Mouse (Mus musculus): Measurements from ENCODE around the gene Tmem235. TPM values are rescaled to one million over a fixed set of nuclear protein-coding genes. Genes with fewer than 3 reads are reported as not detected.
A peak's percentile ranks its signal among the peaks of the same experiment; 100 is the strongest.
"Not testable (repeated sequence)": the region's sequence is repeated elsewhere in the genome, so short reads cannot be mapped to it uniquely, and the experiment has no call there.

Gene Tmem235
- total RNA-seq, 4 experiments from 2014 or later: 0.21 to 0.37 TPM; not detected in 2

DNA sequence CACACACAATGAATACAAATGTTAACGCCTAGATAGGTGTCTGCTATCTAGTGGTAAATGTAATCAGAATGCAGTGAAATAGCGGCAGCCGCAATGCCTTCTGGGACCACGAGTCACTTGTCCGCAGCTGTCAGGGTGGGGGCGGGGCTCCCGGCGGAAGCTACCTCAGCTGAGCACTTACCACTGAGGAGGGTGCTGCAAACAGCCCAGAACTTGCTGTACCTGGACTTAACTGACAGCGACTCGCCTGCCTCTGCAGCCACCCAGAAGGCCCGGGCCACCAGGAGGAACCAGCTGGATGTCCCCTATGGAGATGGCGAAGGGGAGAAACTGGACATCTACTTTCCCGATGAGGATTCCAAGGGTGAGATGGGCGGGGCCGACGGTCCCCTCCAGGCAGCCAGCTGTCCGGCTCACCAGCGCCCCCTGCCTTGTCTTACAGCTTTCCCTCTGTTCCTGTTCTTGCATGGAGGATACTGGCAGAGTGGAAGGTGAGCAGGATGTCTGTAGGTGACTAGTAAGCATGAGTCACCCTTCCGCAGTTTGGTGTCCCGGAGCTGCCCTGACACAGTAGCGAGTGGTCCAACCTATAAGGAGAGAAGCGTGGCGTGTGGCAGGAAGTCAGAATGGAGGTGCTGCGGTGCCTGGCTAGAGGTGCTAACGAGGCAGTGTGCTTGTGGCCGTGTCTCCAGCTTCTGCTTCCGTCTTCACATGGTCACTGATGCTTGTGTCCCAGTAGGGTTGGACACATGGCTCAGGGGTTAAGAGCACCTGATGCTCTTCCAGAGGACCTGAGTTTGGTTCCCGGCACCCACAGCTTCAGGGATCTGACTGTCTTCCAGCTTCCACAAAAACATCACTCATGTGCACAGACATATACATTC is 28.2 kb upstream of the Tmem235 start:
- DNase-seq (ENCODE audit: low spot score in 2 of 2): peak; percentile 52 to 54

DNA sequence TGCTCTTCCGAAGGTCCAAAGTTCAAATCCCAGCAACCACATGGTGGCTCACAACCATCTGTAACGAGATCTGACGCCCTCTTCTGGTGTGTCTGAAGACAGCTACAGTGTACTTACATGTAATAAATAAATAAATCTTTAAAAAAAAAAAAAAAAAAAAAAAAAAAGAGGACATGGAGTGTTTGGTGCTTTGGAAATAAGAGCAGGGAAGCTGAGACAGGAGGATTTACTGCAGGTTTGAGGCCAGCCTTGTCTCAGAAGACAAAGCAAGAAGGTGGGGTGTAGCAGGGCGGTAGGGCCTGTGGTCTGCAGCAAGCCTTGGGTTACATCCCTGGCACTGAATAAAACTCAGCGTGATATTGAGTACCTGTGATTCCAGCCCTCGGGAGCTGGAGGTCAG is 27.0 kb upstream of the Tmem235 start:
- DNase-seq (ENCODE audit: low spot score in 2 of 2): not testable (repeated sequence)

DNA sequence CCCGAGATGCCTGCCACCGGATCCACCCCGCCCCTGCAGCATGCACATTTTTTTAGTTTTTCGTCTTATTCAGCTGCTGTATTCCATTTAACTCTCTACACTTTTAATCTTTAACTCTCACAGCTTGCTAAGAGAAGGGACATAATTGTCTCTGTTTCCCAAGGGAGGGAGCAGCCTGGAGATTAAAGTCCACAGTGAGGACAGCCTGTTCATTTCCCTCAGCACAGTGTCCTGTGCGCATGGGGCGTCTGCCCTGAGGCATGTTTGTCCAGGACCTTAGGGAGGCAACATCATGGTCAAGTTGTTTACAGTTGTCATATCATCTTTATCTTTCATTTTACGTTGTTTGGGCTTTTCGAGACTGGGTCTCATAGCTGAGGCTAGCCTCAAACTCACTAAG is 26.5 kb upstream of the Tmem235 start:
- DNase-seq (ENCODE audit: low spot score in 2 of 2): no peak

DNA sequence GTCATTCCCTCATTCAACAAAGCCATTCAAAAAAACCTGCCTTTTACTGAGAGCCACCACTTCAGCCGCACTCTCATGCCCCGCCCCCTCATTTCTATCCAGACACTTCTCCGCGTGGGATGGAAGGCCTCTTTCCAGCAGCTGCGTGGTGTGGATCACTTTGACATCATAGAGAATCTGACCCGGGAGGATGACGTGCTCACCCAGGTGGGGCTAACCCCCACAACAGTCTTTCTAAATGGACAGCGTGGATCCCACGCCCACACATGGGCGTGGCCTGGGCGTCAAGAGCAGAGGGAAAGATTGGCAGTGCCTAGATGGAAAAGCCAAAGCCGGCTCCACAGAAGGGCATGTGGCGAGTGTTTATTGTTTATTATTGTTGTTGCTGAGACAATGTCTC is 24.2 kb upstream of the Tmem235 start:
- peak in 1 of 2 experiments; percentile 72 for DNase-seq (ENCODE audit: low spot score in 2 of 2)

DNA sequence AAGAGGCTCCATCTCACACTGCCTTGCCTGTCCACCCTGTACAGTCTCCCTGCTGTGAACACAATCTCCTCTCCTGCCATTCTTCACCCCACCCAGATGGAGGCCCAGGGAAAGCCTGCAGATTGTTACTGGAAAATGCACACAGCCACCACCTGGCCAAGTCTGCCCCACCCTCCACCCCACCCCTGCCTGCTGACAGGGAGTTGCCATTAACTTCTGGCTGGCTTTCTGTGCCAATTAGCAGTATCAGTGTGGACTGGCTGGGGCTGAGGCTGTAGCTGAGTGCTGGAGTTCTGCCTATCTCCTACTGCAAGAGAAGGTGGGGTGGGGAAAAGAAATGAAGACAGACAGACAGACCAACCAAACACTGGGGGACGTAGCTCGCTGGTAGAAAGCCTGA is 22.0 kb upstream of the Tmem235 start:
- DNase-seq (ENCODE audit: low spot score in 2 of 2): no peak

DNA sequence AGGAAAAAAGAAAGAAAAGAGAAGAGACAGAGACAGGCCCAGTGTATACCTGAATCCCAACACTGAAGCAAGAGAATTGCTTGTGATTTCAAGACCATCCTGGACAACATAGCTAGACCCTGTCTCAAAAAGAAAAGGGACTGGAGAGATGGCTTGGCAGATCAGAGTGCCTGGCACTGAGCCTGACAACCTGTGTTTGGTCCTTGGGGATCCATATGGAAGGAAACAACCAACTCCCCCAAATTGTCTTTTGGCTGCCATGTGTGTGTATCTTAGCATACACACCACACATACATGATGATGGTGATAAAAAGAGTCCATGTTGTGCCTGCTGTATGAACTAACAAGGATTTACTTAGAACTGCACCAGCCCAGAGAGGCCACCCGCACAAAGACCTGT is 21.5 kb upstream of the Tmem235 start:
- no peak for DNase-seq (ENCODE audit: low spot score in 2 of 2)

DNA sequence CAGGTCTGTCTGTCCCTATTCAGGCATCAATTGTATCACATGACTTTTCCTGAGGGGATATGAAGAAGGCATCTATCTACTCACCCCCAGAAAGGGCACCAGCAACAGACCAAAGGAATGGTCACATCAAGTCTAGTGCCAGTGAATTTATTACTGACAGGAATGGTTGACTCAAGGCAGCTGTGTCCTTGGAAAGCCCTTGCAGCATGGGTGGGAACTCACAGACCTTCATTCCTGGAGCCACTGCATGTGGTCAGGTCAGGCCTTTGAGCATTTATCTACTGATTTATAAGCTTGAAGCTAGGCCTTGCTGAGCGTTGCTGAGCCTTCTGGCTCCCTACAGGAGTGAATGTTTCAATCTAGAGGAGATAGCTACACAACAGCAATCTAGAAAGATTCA is 19.6 kb upstream of the Tmem235 start:
- DNase-seq (ENCODE audit: low spot score in 2 of 2): no peak

DNA sequence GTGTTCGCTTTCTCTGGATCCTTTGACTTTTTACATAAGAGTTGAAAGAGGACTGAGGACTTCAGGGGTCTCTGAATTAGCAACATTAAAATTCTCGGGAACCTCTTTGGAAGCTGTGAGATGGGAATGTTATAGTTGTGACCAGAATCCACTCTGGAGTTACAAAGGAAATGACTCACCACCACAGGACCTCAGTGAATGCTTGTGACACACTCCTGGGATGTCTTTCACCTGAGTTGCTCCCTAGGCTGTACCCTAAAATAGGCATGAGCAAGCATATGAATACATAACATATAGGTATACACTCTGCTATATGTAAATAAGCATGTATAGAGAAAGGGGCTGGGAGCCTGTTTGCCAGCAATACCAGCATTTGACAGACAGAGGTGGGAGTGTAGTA is 17.1 kb upstream of the Tmem235 start:
- DNase-seq (ENCODE audit: low spot score in 2 of 2): no peak

DNA sequence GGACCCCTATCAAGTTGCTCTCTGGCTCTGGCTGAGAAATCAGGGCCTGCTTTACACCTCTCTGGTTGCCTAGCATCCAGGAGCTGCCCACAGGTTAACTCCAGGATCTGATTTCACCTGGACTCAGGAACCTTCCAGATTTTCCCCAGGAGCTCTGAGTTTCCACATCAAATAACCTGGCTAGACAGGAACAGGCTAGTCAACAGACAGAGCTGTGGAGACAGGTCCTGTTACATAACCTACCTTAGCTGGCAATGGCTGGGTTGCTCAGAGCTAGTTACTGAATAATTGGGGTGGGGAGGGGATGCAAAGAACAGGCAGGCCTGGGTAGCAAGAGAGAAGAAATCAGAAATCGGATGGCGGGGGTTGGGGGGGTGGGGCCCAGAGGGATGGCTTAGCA is 15.6 kb upstream of the Tmem235 start:
- DNase-seq (ENCODE audit: low spot score in 2 of 2): no peak

DNA sequence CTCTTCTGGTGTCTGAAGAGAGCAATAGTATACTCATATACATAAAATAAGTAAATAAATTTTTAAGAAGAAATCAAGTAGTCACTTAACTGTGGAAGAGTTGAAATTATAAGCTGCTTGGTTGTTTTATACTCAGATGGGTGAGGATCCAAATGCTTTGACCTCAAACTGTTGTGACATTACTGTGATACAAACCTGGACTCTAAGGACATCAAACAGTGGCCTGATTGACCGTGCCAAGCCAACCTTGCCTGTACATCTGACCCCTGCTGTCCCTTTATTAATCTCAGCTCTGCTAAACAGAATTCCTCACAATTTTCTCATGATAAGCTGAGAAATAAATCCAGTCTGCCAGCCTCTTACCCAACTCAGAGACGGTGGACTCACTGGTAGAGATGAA is 14.9 kb upstream of the Tmem235 start:
- DNase-seq (ENCODE audit: low spot score in 2 of 2): no peak

DNA sequence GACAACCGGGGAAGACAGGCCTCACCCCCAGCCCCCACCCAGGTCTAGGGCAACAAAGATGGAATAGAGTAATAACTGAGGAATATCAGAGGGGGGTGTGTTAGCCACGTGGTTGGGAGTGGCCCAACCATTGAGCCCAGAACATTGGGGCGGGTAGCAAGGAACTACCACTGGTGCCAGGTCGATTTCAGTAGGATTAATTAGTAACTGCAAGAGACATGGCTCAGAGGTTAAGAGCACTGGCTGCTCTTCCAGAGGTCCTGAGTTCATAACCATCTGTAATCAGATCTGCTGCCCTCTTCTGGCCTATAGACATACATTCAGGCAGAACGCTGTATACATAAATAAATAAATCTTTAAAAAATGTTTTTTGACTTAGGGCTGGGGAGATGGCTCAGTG is 13.9 kb upstream of the Tmem235 start:
- no peak for DNase-seq (ENCODE audit: low spot score in 2 of 2)

DNA sequence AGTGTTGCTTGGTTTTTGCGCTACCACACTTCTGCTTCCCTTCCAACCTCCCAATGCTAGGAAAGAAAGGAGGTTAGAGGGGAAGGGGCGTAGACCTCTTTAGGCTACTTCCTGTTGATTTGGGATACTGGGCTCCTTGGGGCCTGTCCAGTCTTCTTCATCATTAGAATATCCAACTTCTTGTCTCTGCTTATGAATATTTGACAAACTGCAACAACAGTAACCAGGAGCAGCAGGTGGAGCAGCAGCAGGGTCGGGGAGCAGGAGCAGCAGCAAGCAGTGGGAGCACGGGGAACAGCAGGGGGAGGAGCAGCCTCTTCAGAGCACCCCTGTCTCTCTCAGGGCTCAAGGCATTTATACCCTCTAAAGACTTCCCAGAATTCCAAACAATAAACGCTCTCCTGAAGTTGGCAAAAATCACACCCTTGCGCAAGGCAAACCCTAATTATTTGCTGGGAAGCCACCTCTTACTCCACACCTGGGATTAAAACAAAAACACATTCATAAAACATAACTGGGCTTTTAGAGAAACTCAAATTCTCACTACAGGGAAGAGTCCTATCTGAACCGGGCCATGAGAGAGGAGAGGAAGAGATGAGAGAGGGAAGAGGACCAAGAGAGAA is 12.8 kb upstream of the Tmem235 start:
- no peak for DNase-seq (ENCODE audit: low spot score in 2 of 2)

DNA sequence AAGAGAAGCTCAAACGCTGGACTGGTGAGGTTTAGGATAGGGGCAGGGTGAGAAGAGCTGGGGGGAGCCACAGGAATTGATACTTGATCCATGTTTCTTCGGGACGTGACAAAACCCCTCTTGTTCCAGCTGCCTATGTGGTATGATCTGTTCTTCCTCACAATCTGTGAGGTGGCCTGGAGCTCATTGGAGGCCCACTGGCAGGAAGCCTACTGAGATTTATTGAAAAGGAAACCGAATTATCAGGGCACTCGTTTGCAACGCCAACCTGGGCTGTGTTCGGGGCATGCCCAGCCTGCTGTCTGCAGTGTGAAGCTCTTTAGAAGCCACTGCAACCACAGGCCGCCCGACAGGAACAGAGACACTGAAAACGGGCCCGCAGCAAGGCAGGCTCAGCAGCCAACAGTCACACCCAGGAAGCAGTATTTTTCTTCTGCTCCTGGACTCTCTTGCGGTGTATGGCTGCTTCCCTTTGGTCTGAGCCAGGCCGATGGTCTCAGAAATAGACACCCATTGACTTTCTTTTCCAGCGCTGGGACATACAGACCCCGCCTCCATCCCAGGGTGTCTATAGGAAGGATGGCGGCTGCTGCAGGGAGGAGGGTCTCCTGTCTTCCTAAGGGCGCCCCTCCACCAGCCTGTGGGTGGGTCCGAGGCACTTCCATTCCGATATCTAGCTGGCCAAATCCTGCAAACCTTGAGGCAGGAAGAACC is 12.1 kb upstream of the Tmem235 start:
- no peak for DNase-seq (ENCODE audit: low spot score in 2 of 2)

DNA sequence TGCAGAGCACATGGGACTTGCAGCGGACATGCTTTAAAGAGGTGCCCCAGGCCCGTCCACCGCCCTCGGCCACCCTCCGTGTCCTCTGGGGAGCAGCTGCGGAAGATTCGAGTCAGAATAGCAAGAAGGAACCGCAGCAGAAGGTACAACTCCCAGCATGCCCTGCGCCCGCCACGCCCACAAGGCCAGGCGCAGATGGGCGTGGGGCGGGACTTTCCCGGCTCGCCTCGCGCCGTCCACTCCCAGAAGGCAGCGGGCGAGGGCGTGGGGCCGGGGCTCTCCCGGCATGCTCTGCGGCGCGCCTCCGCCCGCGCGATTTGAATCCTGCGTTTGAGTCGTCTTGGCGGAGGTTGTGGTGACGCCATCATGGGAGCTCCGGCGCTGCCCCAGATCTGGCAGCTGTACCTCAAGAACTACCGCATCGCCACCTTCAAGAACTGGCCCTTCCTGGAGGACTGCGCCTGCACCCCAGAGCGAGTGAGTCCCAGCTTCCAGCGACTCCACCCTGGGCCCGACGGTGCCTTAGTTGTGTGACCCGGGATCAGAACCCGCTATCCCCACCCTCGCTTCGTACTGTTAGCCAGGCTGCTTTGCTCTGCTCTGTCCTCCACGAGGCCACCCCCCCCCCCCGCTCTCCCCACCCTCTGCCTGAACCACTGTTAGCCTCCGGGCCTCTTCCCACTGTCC is 11.4 kb upstream of the Tmem235 start, which contains the start of gene Birc5:
TSS of gene Birc5 (plus strand) at position 267 of the 687 bp plus-strand sequence.
- peak; percentile 89 to 94 for DNase-seq (ENCODE audit: low spot score in 2 of 2)

DNA sequence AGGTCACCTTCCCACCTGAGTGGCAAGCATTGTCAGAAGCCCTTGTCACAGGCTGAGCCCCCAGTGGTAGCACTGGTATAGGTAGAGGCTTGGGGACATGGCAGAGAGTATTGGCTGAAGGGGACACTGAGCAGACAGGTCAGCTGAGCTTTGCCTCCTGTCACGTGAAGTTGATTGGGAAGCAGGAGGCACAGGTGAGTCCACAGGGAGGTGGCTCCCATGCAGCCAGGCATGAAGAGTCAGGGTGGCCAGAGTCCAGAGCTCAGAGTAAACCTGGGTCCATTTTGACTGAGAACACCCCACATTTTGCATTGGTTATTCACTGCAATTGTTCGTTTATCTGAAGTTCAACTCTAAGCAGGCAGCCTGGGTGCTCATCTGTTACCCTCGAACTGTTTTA is 7.7 kb upstream of the Tmem235 start:
- no peak for DNase-seq (ENCODE audit: low spot score in 2 of 2)

DNA sequence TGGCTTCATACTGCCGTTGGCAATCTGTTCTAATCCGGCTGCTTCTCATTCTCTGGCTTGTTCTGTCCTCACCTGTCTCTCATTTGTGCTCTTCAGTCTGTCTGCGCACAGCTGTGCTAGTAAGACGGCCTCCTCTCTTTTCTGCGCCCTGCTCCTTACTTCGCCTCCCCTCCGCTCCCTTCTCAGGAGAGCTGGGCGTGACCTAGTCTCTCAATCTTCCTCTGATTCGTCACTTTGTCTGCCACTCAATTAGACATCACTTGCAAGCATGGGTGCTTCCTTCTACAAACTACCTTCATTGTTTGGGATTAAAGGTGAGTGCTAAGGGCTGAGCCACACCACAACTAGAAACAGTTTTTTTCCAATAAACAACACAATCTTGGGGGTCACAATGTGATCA is 6.3 kb upstream of the Tmem235 start:
- no peak for DNase-seq (ENCODE audit: low spot score in 2 of 2)

DNA sequence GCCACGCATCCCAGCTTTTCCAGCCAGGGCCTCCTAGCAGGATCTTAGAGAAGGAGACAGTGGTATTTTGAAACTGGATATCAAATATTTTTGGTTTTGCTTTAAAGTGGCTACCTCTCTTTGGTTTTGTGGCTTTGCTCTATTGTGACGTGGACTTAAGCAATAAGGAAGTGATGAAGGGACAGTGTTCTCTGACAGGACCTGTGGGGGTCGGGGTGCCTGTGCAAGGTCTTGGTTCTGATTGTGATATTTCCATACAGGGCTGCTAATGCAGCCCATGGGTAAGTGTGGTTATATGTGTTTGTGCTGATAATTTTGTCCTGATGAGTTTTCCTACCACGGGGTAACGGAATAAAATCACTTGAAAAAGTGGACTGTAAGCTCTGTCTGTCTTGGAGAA is 5.2 kb upstream of the Tmem235 start:
- no peak for DNase-seq (ENCODE audit: low spot score in 2 of 2)

DNA sequence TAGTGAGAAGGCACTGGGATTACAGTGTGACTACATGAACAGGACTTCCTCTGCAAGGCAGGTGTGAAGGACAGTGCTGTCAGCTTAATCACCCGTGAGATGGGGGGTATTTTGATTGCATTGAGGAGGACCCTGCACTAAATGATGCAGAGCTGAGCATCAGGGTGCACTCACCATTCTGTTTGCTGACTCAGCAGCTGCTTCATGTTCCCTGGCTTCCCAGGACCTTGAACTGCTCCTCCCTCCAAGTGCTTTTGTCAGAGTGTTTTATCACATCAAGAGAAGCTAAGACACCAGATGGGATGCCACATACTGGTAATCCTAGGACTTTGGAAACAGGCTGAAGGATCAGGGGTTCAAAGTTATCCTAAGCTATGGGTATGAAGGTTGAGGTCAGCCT is 4.6 kb upstream of the Tmem235 start:
- no peak for DNase-seq (ENCODE audit: low spot score in 2 of 2)

DNA sequence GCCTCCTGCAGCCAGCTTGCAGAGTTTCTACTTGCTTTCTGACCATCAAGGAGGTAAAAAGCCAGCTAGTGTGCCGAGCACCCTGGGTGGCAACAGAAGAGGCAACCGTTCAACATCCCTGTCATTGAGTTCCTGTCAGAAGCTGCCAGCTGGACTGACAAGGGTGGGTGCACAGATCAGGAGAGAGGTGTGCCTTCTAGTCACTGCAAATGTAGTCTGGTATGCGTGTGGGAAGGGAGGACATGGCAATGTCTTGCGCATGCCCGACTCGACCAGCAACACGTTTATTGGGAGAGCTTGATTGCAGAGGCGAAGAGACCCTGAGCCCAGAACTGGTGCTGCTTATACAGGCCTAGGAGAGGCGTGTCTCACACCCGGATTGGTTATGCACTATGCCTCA is 3.1 kb upstream of the Tmem235 start:
- DNase-seq (ENCODE audit: low spot score in 2 of 2): no peak

DNA sequence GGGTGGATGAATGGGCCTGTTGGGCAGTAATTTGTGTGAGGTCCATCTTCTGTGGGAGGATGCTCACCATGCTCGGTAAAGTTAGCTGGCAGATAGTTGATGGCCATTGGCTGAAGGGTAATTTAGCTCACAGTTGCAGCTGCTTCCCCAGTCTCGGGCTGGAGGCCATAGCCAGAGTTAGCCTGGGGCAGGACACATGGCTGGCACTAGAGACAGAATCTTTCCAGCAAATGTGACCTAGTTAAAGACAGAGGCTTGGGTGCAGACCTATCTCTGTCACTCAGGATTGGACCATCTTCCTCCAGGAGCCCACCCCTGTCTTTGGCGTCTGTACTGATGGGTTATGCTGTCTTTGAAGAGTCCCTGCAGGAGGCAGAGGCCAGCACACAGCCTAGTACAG is 2.2 kb upstream of the Tmem235 start:
- no peak for DNase-seq (ENCODE audit: low spot score in 2 of 2)

DNA sequence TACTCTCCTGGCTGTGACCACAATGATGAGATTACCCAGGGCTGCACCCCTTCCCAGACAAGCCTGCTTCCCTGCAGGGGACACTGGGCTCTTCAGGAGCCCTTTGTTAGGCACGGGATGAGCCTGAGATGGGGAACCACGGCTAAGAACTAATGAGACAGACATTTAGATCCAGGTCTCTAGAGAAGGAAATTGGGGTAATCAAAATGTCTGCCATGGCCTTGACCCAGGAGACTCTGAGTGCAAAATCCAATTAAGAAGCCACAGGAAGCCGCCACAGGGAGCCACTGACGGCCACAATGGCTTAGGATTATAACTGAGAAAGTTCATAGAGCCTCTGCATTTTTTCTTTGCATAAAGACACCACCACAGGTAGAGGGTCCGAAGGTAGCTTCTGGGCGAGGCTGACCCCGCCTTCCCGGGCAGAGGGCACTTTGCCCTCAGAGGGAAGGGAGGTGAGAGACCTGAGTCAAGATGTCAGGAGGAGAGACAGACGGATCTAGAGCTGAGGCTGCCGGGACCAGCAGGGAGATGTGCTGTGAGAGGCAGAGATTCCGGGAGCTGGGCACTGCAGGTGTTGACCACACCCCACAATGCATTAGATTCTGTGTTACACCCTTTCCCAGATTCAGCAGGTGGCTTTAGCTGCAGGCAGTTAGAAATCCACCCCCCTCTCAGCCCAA is 2.8 kb downstream of the Tmem235 start:
- DNase-seq (ENCODE audit: low spot score in 2 of 2): no peak
